In genomic region chr14:98539792-98540191, GRCm38 (mm10) we compare ENCODE assay signal across 16 mouse cellular contexts.
DNase-seq lines count a peak whose midpoint lies in the region; TF ChIP-seq lines count a peak whose summit lies in the region.
"Had no signal": no experiment of that assay in that cellular context is flagged by ENCODE, and none has a peak within 500 bp of the region (broad histone marks: within the 10 kb centered on the region; RNA-seq: fewer than 3 reads in every experiment).

No protein-coding gene starts in this region.

- H3K27me3 ChIP-seq in MEL (ENCODE audit: control insufficient read depth in 1 of 2, insufficient read depth in 2 of 2, low read length in 2 of 2): no peaks in the 10 kb centered on the region
- H3K27me3 ChIP-seq: CH12.LX had no signal

- H3K4me3 ChIP-seq in MEL (ENCODE audit: control insufficient read depth in 1 of 2, insufficient read depth in 1 of 2, low read depth in 2 of 2, low read length in 2 of 2): no peak overlapping the region

- no peaks in the 10 kb centered on the region for H3K9me3 ChIP-seq in MEL (replicated peaks; ENCODE audit: insufficient read depth, low read length)

- no peak for TF ChIP-seq RAD21 in MEL (IDR thresholded peaks at IDR 0.05; ENCODE audit: low read depth, low read length)

- no peaks in the 10 kb centered on the region for H3K79me2 ChIP-seq in MEL (ENCODE audit: control insufficient read depth, insufficient read depth, low read length, poor library complexity)

- no peak overlapping the region for H3K27ac ChIP-seq in MEL (ENCODE audit: control insufficient read depth, low read depth, low read length)

- H3K9ac ChIP-seq in MEL (ENCODE audit: control insufficient read depth, low read depth, low read length, poor library complexity, severe bottlenecking): no peak overlapping the region

- TF ChIP-seq EP300 in MEL (IDR thresholded peaks at IDR 0.05; ENCODE audit: low read depth in 1 of 2, low read length in 2 of 2): no peak

- H3K4me1 ChIP-seq in MEL (ENCODE audit: control insufficient read depth in 1 of 2, insufficient read depth in 2 of 2, low read length in 2 of 2): no peaks in the 10 kb centered on the region

- H3K36me3 ChIP-seq in MEL (ENCODE audit: control insufficient read depth in 1 of 2, insufficient read depth in 2 of 2, low read length in 2 of 2): no peaks in the 10 kb centered on the region
- H3K36me3 ChIP-seq: G1E had no signal

- no peak for TF ChIP-seq CTCF in MEL (IDR thresholded peaks at IDR 0.05 in 2 of 3, conservative IDR thresholded peaks at IDR 0.05 in 1 of 3; ENCODE audit: control insufficient read depth in 1 of 3, insufficient read depth in 1 of 3, low read depth in 2 of 3, low read length in 3 of 3, poor library complexity in 1 of 3, severe bottlenecking in 1 of 3)

- intact Hi-C loops in heart, postnatal 10 days (cut with DNase I): no loop called here

- no peak for TF ChIP-seq POLR2A in MEL (IDR thresholded peaks at IDR 0.05; ENCODE audit: control insufficient read depth in 1 of 2, insufficient read depth in 1 of 2, low read depth in 1 of 2, low read length in 2 of 2, poor library complexity in 1 of 2)

- no peak for DNase-seq in MEL (ENCODE audit: low read depth, low spot score)
- no peak for DNase-seq in heart, postnatal 10 days
- DNase-seq: adrenal gland, adult 2 months; adrenal gland, adult 8-10 months; adrenal gland, postnatal 10 days; adrenal gland, postnatal 14 days; adrenal gland, postnatal 25 days; adrenal gland, postnatal 36 days; B cell, adult 2 months; cerebellum, adult 11 months; cerebellum, adult 11-12 months; cerebellum, adult 18-20 months; cerebellum, adult 2 months; cerebellum, adult 8-10 months had no signal

TF ChIP-seq in MEL, 35 proteins besides CTCF, POLR2A, EP300 and RAD21:
- TF ChIP-seq ZKSCAN1 (IDR thresholded peaks at IDR 0.05; ENCODE audit: low read depth, low read length) (peak; percentile 93), HCFC1 (IDR thresholded peaks at IDR 0.05; ENCODE audit: low read depth, low read length) (no peak)
